Mouse (Mus musculus) neural tube, embryonic 13.5 days (tissue): ENCODE results near the gene Cbx4. TPM values are rescaled to one million over a fixed set of nuclear protein-coding genes. Genes with fewer than 3 reads are reported as not detected.

Experiments
- ATAC-seq: fragments of 200-750 bp; cut with Nextera tagmentation; 2 replicates; pipeline ENCODE4 v1.8.0; 2017; ENCODE audit warnings: low read depth, mild to moderate bottlenecking, moderate TSS enrichment, moderate library complexity
- H3K27ac ChIP-seq: fragments of 300-500 bp; sonication (generic); replicated peaks from 2 replicates; pipeline ENCODE4 v1.5.1; 2015; ENCODE audit warnings: moderate library complexity, mild to moderate bottlenecking, inconsistent platforms
- H3K27me3 ChIP-seq: fragments of 300-500 bp; sonication (generic); 2 replicates; pipeline ENCODE4 v1.6.1; 2015; ENCODE audit warnings: mild to moderate bottlenecking, inconsistent platforms
- H3K36me3 ChIP-seq: fragments of 300-500 bp; sonication (generic); 2 replicates; pipeline ENCODE4 v1.6.1; 2015; ENCODE audit warnings: mild to moderate bottlenecking, inconsistent platforms
- H3K4me1 ChIP-seq: fragments of 300-500 bp; sonication (generic); replicated peaks from 2 replicates; pipeline ENCODE4 v1.6.1; 2015; ENCODE audit warnings: inconsistent platforms
- H3K4me2 ChIP-seq: fragments of 300-500 bp; sonication (generic); 2 replicates; pipeline ENCODE4 v1.6.1; 2015; ENCODE audit warnings: inconsistent platforms, mild to moderate bottlenecking, moderate library complexity
- H3K4me3 ChIP-seq: fragments of 300-500 bp; sonication (generic); 2 replicates; pipeline ENCODE4 v1.5.1; 2015; ENCODE audit warnings: mild to moderate bottlenecking, inconsistent platforms
- H3K9ac ChIP-seq: fragments of 300-500 bp; sonication (generic); 2 replicates; pipeline ENCODE4 v1.6.1; 2015; ENCODE audit warnings: moderate library complexity, mild to moderate bottlenecking, inconsistent platforms
- H3K9me3 ChIP-seq: fragments of 300-500 bp; sonication (generic); 2 replicates; pipeline ENCODE4 v1.6.1; 2016; ENCODE audit warnings: inconsistent platforms
- WGBS: fragments of 180-500 bp; shearing (Covaris S2); methylation state at CpG from one replicate; pipeline ENCODE4 v1.1.7; 2015; 5-methylcytosine and 5-hydroxymethylcytosine counted together
- polyA plus RNA-seq: library from polyadenylated mRNA; unstranded; fragments of >200 nt; fragmentation: Nextera tagmentation; extraction: Ambion mirVana; gene quantifications from 2 replicates; pipeline ENCODE4 v1.2.1, GENCODE M21; 2015

Cbx4 gene
- polyA plus RNA-seq, 1 experiment from 2014 or later, result 14.8 TPM

GRCm38 (mm10) chr11:119041325-119041716 is 44.7 kb downstream of the Cbx4 start:
- WGBS, result under 1% methylated on average over 31 of the region's 31 CpGs
- Histone ChIP-seq H3K9ac (peak overlapping the region; percentile 88), H3K27ac (peak overlapping the region; percentile 94), H3K27me3 (peaks cover 83% of the 10 kb centered on the region), H3K9me3 (no peaks in the 10 kb centered on the region), H3K36me3 (peaks cover 8% of the 10 kb centered on the region), H3K4me3 (peak overlapping the region; percentile 74), H3K4me2 (peak overlapping the region; percentile 93), H3K4me1 (peaks cover 74% of the 10 kb centered on the region)
- peak; percentile 41; the same call in 1 of the 2 replicates for ATAC-seq

GRCm38 (mm10) chr11:119040600-119041324 is 45.3 kb downstream of the Cbx4 start, which contains the start of gene Cbx8:
Gene Cbx8 (minus strand): TSS chr11:119040969.
- peaks cover 8% of the 10 kb centered on the region for H3K36me3 ChIP-seq
- peak; percentile 92 for ATAC-seq
- peak within 1 kb of the TSS; percentile 93 for H3K4me2 ChIP-seq
- H3K27me3 ChIP-seq, result peaks cover 83% of the 10 kb centered on the region
- H3K4me3 ChIP-seq, result peak within 1 kb of the TSS; percentile 74
- no peaks in the 10 kb centered on the region for H3K9me3 ChIP-seq
- WGBS, result under 1% methylated on average over 50 of the region's 63 CpGs
- H3K4me1 ChIP-seq, result peaks cover 75% of the 10 kb centered on the region
- peak within 1 kb of the TSS; percentile 94 for H3K27ac ChIP-seq
- H3K9ac ChIP-seq, result peak within 1 kb of the TSS; percentile 92

- H3K27me3 ChIP-seq, result peaks cover 83% of the 10 kb centered on the region
- H3K4me1 ChIP-seq, result peaks cover 81% of the 10 kb centered on the region
- H3K4me3 ChIP-seq, result peak overlapping the region; percentile 74
- H3K4me2 ChIP-seq, result peak overlapping the region; percentile 93
- peak overlapping the region; percentile 92 for H3K9ac ChIP-seq
- WGBS, result 3% methylated on average over 21 of the region's 21 CpGs
- peaks cover 8% of the 10 kb centered on the region for H3K36me3 ChIP-seq
- H3K27ac ChIP-seq, result peak overlapping the region; percentile 94
- ATAC-seq, result no peak
- no peaks in the 10 kb centered on the region for H3K9me3 ChIP-seq
Measured at GRCm38 (mm10) chr11:119039732-119040512, 46.1 kb downstream of the Cbx4 start.

- H3K27ac ChIP-seq, result no peak overlapping the region
- no peak for ATAC-seq
- peaks cover 82% of the 10 kb centered on the region for H3K4me1 ChIP-seq
- 23% methylated on average over 22 of the region's 22 CpGs for WGBS
- H3K4me2 ChIP-seq, result peak overlapping the region; percentile 93
- peak overlapping the region; percentile 74; the same call in 1 of the 2 replicates for H3K4me3 ChIP-seq
- peaks cover 8% of the 10 kb centered on the region for H3K36me3 ChIP-seq
- H3K9me3 ChIP-seq, result no peaks in the 10 kb centered on the region
- H3K27me3 ChIP-seq, result peaks cover 83% of the 10 kb centered on the region
- H3K9ac ChIP-seq, result peak overlapping the region; percentile 92
Measured at GRCm38 (mm10) chr11:119038744-119039484, 47.1 kb downstream of the Cbx4 start.

GRCm38 (mm10) chr11:119037780-119038401 is 48.1 kb downstream of the Cbx4 start:
- H3K27ac ChIP-seq, result no peak overlapping the region
- H3K4me1 ChIP-seq, result peaks cover 81% of the 10 kb centered on the region
- H3K36me3 ChIP-seq, result peaks cover 8% of the 10 kb centered on the region
- 6% methylated on average over 18 of the region's 18 CpGs for WGBS
- peak overlapping the region; percentile 67 for H3K9ac ChIP-seq
- H3K4me2 ChIP-seq, result peak overlapping the region; percentile 93
- ATAC-seq, result no peak
- peaks cover 83% of the 10 kb centered on the region for H3K27me3 ChIP-seq
- H3K9me3 ChIP-seq, result no peaks in the 10 kb centered on the region
- peak overlapping the region; percentile 45 for H3K4me3 ChIP-seq

GRCm38 (mm10) chr11:119036934-119037779 is 48.9 kb downstream of the Cbx4 start:
- no peak overlapping the region for H3K27ac ChIP-seq
- ATAC-seq, result no peak
- H3K9me3 ChIP-seq, result no peaks in the 10 kb centered on the region
- H3K4me3 ChIP-seq, result peak overlapping the region; percentile 45
- peaks cover 76% of the 10 kb centered on the region for H3K27me3 ChIP-seq
- H3K9ac ChIP-seq, result peak overlapping the region; percentile 67
- H3K4me2 ChIP-seq, result peak overlapping the region; percentile 93
- WGBS, result 2% methylated on average over 57 of the region's 57 CpGs
- H3K36me3 ChIP-seq, result peaks cover 8% of the 10 kb centered on the region
- H3K4me1 ChIP-seq, result peaks cover 73% of the 10 kb centered on the region

GRCm38 (mm10) chr11:119036447-119036846 is 49.6 kb downstream of the Cbx4 start:
- peak overlapping the region; percentile 93; the same call in 1 of the 2 replicates for H3K4me2 ChIP-seq
- H3K4me3 ChIP-seq, result 0 out of 2 replicates have a peak overlapping the region, but pooled peaks have one; percentile 45
- H3K9ac ChIP-seq, result peak overlapping the region; percentile 67; the same call in 1 of the 2 replicates
- 2% methylated on average over 15 of the region's 15 CpGs for WGBS
- peaks cover 13% of the 10 kb centered on the region for H3K36me3 ChIP-seq
- no peak for ATAC-seq
- peaks cover 66% of the 10 kb centered on the region for H3K4me1 ChIP-seq
- peaks cover 69% of the 10 kb centered on the region for H3K27me3 ChIP-seq
- no peak overlapping the region for H3K27ac ChIP-seq
- no peaks in the 10 kb centered on the region for H3K9me3 ChIP-seq

GRCm38 (mm10) chr11:119035686-119036165 is 50.3 kb downstream of the Cbx4 start:
- H3K9me3 ChIP-seq, result no peaks in the 10 kb centered on the region
- WGBS, result 2% methylated on average over 21 of the region's 21 CpGs
- peak overlapping the region; percentile 17; the same call in 1 of the 2 replicates for H3K4me2 ChIP-seq
- ATAC-seq, result no peak
- 0 out of 2 replicates have a peak overlapping the region, but pooled peaks have one; percentile 26 for H3K9ac ChIP-seq
- peaks cover 17% of the 10 kb centered on the region for H3K36me3 ChIP-seq
- peak overlapping the region; percentile 4; the same call in 1 of the 2 replicates for H3K4me3 ChIP-seq
- H3K27ac ChIP-seq, result no peak overlapping the region
- peaks cover 69% of the 10 kb centered on the region for H3K27me3 ChIP-seq
- H3K4me1 ChIP-seq, result peaks cover 65% of the 10 kb centered on the region

- Histone ChIP-seq H3K27me3 (peaks cover 69% of the 10 kb centered on the region), H3K4me2 (peak overlapping the region; percentile 17; the same call in 1 of the 2 replicates), H3K36me3 (peaks cover 22% of the 10 kb centered on the region), H3K9me3 (no peaks in the 10 kb centered on the region), H3K27ac (no peak overlapping the region), H3K9ac (0 out of 2 replicates have a peak overlapping the region, but pooled peaks have one; percentile 26), H3K4me1 (peaks cover 63% of the 10 kb centered on the region), H3K4me3 (peak overlapping the region; percentile 4; the same call in 1 of the 2 replicates)
- 2% methylated on average over 21 of the region's 21 CpGs for WGBS
- no peak for ATAC-seq
Measured at GRCm38 (mm10) chr11:119035094-119035685, 50.8 kb downstream of the Cbx4 start.

- Histone ChIP-seq H3K9me3 (no peaks in the 10 kb centered on the region), H3K27me3 (peaks cover 67% of the 10 kb centered on the region), H3K36me3 (peaks cover 28% of the 10 kb centered on the region), H3K27ac (no peak overlapping the region), H3K4me2 (peak overlapping the region; percentile 47), H3K4me1 (peaks cover 57% of the 10 kb centered on the region), H3K9ac (0 out of 2 replicates have a peak overlapping the region, but pooled peaks have one; percentile 26), H3K4me3 (peak overlapping the region; percentile 25)
- ATAC-seq, result no peak
- WGBS, result 4% methylated on average over 19 of the region's 19 CpGs
Measured at GRCm38 (mm10) chr11:119034635-119035034, 51.4 kb downstream of the Cbx4 start.
